Mouse (Mus musculus) adrenal gland, postnatal 10 days (tissue): Measurements from ENCODE around the gene Gpr143. TPM values are rescaled to one million over a fixed set of nuclear protein-coding genes. Genes with fewer than 3 reads are reported as not detected.
A peak's percentile ranks its signal among the peaks of the same experiment; 100 is the strongest.
"Not testable (repeated sequence)": the region's sequence is repeated elsewhere in the genome, so short reads cannot be mapped to it uniquely, and the experiment has no call there.

Experiments
- DNase-seq: peaks from one replicate; pipeline ENCODE4 v3.0.0; 2021; ENCODE audit warnings: mixed read lengths
- long read RNA-seq, 2 experiments: library from polyadenylated mRNA; stranded (forward); transcript quantifications; one replicate each; pipeline ENCODE4 v2.0.0; 2021
- total RNA-seq, 2 experiments: library from RNA; stranded (reverse); gene quantifications; 2 replicates each; pipeline ENCODE4 v1.2.3; 2021

The Gpr143 gene
- total RNA-seq = under 1 TPM in 1 of 2 experiments, not detected in 1; 0.18 TPM
- long read RNA-seq, experiment 1, partial matches to known transcripts = 0 of 1 reads
- long read RNA-seq, experiment 1, other reads (novel, unspliced or antisense) = 0 of 1 reads
- long read RNA-seq, experiment 2 = 0 reads

DNA sequence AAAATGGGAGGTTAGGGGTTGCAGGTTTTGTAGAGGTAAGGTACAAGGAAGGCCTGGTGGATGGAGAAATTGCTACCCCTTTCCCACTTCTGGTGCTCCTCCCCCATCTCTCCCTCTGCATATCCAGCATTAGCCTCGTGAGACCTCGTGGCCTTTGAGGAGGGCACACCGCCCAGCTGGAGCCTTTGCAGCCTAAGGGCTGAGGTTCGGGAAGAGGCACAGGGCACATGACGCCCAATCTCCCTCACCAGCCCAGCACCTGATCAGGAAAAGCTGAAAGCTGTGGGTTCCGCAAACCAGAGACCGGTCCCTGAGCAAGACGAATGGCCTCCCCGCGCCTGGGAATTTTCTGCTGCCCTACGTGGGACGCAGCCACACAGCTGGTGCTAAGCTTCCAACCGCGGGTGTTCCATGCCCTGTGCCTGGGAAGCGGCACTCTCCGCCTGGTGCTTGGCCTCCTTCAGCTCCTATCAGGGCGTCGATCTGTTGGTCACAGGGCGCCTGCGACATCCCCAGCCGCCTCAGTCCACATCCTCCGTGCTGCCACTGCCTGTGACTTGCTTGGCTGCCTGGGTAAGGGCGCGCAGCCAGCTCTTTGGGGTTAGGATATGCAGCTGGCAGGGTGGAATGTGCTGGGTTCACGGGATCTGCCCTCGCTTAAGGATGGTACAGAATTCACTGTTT lies at the start of gene Gpr143:
TSS of gene Gpr143 (plus strand) at position 202 of the 684 bp plus-strand sequence.
- peak; percentile 16 for DNase-seq

DNA sequence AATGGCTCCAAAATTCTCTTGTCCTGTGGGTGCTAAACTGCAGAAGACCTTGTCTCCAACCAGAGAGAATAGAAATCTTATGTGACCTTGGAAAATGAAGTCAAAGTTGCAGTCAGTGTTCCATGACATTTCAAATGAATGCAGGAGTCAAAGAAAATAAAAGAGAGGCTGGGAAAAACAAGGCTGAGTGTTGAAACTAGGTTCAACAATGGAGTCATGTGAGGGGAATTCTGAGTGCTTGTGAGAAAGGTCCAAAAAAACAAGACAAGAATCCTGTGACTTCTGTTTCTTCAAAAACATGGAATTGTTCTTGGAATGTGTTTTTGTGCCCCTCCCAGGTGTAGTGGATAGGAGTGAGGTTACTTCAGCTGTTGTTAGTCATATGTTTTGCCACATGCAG lies 46.4 kb upstream of the Gpr143 start:
- DNase-seq = no peak

DNA sequence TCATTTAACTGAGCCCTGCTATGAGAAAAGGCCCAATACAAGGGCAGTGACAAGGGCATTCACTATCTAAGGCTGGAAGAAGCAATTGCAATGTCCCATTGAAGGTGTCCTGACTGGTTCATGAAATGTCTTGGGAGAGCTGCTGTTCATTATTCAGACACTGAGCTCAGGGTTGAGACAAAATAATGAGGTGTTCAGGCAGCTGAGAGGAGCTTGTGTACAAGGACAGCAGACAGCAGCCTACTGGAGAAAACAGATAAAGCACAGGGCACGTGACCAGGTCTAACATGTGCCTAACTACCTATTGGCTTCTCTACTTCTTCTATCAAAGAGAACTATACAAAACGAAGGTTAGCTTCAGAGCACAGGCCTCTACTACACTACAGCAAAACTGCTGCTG lies 43.5 kb upstream of the Gpr143 start:
- DNase-seq = no peak

DNA sequence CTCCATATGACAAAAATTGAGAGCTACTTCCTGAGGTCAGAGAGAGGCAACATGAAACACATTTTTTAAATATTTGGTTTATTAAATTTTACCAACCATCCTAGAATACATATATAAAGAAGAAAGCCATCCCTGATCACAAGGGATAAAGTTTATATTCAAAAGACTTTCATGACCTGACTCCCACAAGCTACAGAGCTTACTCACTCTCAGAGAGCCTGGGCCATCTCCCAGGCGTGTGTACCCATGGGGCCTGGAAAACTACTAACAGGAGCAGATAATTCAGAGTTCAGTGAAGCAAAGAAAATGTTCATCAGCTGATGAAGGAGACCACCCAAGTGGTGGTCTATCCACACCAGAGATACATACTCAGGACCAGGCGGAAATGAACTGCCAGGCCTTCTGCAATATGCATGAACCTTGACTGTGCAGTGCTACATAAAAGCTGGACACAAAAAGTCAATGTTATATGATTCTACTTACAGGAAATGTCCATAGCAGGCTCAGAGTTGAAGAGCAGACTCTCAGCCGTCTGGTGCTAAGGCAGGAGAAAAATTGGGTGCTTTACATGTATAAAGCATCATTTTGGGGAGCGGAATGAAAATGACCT lies 42.9 kb upstream of the Gpr143 start:
- DNase-seq = no peak

DNA sequence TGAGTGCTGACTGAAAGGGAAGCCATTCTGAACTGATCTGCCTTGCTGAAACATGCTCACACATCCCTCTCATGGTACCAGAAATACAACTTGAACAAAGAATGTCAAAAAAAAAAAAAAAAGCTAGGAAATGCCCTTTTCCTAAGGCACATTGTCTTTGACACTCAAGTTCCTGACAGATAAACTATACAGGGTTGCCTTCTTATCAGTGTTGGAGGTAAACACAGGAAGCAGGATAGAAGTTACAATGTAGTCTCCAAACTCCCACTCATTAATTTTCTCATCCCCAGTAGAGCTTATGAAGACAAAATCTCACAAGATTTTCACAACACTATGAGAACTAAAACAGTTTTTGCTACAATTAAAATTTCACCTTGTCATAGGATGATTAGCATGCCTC lies 38.1 kb upstream of the Gpr143 start:
- DNase-seq = no peak

DNA sequence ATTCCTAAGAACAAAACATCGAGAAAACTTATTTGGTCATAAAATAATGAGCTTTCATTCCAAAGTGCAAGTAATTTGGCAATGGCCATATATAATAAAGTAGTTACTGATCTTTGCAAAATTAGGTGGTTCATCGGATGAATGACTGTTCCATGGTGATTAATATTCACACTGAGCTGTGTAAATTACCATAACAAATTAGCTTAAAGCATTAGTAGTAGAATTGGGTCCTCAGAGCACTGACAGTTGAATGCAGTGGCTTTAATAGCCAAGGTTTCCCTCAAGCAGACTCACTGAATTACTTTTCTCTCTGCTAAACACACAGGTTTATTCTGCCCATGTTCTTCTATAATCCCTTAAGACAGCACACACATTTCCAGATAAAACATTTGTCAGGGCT lies 35.8 kb upstream of the Gpr143 start:
- DNase-seq = no peak

DNA sequence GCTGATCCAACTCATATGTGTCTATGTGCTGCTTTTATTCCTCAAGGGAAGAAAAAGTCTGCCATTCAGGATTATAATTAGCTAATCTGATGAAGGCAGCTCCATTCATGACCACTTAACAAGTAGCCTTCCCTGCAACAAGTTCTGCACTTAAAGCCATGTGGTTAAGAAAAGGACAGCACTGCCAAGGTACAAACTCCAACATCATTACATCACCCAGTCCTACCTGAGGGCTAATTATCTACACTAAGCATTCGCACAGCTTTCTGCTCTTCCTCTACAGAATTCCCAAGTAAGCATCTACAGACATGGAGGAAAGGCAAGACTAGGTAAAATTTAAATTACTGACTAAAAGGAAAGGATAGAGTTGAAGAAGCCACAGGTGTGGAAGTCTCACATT lies 25.9 kb upstream of the Gpr143 start:
- no peak for DNase-seq

DNA sequence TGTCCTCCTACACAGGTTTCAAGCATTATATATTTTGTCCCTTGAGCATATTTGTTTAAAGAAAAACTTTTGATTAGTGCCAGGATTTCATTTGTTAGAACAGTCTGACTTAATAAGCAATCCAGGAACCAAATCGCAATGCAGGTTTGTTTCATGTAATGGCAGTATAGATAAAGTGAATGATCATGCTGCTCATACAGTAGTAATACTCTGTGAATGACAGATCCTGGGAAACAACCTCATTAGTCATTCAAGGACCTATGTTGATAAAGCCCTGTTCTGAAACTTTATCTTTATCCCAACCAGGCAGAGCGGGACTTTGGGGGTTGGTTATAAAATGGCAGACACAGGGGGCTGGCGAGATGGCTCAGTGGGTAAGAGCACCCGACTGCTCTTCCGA lies 25.4 kb upstream of the Gpr143 start:
- DNase-seq = no peak

DNA sequence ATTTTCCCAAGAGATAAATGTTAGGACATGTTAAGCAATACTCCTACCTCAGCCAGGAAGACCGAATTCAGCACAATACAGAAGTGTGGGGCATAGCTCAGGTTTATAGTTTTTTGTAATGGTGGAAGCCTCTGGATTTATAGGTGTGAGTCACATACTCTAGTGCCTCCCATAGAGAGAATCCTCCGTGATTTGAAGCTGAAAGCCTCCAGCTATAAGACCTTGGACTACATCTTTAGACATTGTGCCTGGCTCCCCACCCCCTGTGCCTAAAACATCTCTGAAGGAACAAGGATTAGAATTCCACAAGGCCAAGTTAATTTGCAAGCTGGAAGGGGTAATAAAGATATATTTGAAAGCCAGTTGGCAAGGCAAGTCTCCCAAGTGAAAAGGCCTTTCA lies 19.3 kb upstream of the Gpr143 start:
- peak; percentile 1 for DNase-seq

DNA sequence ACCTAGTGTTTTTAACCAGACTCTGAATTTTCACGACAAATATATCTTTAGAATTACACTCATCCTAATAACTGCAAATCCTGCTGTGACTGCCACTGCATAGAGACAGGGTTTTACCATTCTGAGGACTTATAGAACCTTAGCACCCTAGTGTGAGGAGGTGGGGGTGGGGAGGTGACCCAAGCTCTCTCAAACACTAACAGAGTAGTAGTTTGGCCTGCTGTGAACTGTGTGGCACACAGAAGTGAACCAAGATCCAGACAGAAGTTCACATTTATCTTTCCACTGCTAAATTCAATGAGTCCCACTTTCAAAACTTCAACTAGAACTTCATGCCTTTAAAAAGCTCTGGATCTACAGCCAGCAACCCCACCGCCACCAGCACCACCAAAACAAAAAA lies 18.9 kb upstream of the Gpr143 start:
- DNase-seq = no peak

DNA sequence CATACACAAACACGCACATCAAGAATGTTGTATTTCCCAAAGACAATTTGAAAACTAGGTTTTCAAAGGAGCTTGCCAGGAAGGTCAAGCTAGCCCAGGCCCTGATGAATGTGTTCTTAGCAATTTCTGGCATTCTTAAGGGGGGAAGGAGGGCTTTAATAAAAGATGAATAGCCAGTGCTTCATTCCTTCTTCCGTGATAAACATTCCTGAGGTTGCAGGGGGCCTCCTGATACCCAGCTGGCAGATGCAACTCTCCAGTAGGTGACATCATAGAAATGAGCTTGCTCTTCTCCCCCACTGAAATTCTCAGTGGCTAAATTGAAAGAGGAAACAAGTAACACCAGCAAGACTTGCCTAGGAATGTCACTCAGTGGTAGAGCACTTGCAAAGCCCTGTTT lies 17.6 kb upstream of the Gpr143 start:
- no peak for DNase-seq

DNA sequence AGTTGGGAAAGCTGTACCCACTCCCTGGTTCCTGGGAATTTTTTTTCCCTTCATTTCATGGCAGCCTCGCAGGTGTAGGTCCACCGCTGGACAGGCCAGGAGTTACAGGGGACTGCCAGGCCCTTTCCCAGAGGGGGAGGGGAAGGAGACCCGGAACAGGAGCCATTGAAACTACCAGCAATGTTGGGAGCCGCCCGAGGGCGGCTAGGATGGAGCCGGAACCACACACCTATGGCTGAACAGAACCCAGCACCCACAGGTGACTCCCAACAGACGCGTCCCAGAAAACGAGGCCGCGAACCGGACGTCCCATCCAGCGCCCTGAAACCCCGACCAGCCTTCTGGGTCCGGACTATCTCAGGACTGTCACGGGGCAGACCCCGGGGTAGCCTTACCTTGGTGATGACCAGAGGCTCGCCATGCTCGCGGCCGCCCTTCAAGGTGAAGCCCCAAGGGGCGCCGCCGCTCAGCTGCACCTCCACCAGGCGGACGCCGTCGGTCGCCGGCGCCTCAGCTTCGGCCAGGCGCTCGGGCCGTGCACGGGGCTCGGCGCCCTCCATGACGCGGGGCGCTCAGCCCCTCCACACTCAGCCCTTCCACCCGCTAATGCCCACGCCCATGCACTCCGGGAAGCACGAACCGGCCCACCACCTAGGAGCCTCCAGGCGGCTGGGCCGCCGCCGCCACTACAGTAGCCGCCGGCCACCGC lies 12.7 kb upstream of the Gpr143 start, which contains the start of gene Shroom2:
TSS of gene Shroom2 (minus strand) at position 575 of the 709 bp plus-strand sequence.
- peak; percentile 24 for DNase-seq

DNA sequence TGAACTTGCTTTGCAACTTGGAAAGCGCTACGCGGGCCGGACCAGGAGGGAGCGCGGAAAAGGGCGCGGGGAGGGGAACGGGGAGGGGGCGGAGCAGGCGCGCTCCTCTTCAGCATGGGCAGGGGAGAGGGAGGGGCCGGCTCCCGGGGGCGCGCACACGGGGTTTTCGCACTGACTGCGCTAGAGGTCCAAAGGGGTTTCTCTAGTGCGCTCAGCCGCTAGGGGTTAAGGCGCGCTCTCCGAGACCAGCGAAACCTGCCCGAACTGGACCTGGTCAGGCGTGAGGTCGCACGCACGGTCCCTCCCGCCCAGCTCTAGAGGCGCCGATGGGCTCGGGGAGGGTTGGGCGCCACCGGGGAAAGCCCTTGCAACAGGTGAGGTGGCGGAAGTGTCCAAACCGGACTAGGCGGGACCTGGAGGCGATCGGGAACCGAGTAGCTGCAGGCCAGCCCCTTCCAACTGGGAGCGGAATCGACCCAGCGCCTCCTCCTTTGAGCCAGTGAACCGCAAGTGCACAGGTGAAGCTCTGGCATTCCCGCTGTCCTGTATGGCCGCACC lies 12.0 kb upstream of the Gpr143 start:
- DNase-seq = peak; percentile 78

DNA sequence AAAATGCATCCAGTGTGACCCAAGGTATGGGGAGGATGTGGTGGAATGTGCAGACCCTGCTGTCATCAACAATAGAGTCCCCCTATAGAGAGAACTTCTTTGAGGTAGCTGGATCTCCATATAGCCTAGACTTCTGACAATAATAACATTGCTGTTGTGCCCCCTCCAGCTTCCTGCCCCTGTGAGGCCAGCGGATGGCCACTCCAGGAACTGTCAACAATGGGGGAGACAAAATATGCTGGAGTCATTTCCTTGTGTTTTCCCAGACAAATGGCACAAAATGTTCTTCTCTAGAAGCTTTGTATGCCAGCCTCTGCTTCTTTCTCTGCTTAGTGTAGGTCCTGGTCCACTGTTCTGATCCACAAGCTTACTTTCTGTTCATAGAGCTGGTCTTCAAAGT lies 6.4 kb downstream of the Gpr143 start:
- no peak for DNase-seq

DNA sequence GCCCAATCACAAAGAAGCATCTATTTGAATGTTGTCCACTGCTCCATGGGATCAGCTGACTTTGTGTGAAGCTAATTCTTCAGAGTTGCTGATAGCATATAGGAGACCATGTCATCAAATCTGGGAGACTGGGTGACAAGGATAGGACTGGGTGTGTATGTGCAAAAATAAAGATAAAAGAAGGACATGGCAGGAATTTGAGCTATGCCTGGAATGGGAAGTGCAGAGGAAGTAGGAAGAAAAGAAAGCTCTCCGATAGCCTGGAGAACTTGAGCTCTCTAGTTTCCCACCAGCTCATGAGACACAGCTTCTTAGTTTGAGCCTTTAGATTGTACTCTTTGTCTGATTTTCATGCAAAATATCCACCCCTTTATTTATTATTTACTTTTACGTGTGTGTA lies 6.9 kb downstream of the Gpr143 start:
- DNase-seq = no peak

DNA sequence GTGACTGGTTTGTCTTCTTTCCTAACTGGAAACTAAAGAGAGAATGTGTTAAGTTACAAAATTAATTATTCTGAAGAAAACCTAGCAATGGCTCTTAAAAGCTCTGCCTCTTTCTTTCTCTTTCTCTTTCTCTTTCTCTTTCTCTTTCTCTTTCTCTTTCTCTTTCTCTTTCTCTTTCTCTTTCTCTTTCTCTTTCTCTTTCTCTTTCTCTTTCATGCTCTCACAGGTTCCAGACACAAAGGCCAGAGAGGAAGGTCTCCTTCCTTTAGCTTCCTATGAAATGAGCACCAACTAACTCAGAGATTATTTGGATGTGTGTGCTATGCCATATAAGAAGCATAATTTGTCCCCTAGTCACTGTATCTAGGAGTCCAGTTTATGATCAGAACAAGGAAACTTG lies 23.6 kb downstream of the Gpr143 start:
- no peak for DNase-seq

DNA sequence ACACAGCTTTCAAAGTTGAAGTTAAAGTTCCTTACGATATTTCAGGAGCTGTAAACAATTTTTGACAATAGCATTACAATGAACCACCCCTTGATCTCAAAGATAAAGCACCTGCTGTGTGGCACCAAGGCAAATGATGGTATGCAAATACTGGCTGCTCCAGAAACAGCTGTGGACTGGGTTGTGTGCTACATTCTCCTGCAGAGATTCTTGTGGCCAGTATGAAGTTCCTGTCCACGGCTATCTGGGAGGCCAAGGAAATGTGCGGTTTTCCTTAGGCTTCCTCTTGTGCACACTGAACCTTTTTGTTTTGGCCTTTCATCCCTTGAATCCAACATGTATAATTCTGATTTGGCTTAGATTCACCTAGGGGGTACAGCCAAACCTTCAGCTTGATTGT lies 31.6 kb downstream of the Gpr143 start:
- DNase-seq = no peak

DNA sequence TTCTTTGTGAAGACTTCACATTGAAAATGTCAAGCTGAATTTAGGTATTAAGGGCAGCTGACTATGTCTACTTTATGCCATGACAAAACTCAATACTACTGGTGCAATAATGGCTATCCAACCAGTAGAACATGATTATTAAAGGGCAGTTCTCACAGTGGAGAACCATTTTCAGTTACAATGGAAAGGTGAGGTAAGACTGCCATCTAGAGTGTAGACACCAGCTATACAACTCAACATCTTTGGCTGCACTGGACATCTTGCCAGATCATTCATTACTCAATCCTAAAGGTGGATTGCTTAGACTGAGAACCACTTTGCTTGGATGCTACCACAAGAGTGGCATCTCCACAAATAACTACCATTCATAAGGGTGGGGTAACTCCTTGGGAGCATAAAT lies 37.3 kb downstream of the Gpr143 start:
- peak; percentile 2 for DNase-seq

DNA sequence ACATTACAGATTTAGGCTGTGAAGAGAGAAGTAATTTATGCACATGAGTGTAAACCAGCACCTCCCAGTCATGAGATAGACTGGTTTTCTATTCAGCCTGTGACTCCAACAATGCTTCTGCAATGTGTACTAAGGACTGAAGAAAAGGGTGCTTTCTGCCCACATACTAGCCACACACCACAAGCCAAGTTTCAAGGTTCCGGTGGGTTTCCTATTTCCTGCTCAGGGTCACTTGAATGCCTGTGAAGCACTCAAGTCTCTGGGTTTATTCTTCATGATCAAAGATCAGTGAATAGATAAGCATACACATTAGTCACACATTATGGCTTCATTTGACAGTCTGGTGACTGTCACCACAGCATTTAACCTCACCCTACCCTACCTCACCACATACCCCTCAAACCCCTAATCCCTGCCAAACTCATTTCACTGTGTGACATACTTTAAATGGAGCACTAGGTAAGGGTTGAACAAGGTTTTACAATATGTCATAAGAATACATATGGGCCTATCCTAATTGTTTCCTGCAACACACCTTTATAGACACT lies 49.4 kb downstream of the Gpr143 start:
- DNase-seq = not testable (repeated sequence)

DNA sequence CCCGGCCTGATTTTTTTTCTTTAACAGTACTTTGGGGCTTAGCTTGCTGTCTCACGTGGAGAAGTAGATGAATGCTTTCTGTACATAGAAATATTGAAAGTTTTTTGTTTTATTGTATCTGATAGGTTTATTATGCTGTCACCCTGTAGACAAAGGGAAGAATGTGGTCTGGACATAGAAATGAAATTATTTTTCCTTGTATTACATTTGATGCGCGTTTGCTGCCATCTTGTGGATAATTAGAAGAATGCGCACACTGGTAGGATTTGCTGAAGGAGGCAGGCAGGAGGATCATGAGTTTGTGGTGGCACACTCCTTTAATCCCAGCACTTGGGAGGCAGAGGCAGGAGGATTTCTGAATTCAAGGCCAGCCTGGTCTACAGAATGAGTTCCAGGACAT lies 53.2 kb downstream of the Gpr143 start:
- peak; percentile 6 for DNase-seq

DNA sequence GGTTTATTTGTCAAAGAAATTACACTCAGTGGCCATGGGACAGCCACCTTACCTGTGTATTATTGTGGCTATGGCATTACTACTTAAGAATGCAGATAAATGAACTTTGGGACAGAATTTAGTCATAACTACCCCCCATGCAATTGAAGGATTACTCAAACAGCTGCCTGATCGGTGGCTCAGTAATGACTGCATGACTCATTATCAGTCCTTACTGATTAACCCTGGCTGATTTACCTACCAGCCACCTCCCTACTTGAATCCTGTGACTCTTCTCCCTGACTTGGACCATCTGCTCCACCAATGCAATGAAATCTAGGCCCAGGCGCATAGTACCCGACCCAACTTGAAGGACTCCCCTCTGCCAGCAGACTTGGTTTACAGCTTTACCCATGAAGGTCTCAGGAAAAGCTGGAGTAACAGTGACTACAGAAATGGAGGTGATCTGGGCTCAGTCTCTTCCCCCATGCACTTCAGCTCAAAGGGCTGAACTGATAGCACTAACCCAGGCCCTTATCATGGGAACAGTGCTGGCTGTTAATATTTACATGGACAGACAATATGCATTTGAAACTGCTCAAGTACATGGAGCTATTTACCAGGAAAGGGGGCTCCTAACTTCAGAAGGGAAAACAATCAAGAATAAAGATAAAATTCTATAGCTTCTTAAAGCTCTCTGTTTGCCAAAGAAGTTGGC lies 73.5 kb downstream of the Gpr143 start:
- no peak for DNase-seq
